Mouse (Mus musculus) yolk sac, embryonic 10.5 days (tissue): Measurements from ENCODE around the gene Dusp10.

Source experiments
- DNase-seq: peaks from one replicate; pipeline ENCODE4 v3.0.0-alpha.2; 2017; ENCODE audit warnings: low spot score

Dusp10 gene

DNA sequence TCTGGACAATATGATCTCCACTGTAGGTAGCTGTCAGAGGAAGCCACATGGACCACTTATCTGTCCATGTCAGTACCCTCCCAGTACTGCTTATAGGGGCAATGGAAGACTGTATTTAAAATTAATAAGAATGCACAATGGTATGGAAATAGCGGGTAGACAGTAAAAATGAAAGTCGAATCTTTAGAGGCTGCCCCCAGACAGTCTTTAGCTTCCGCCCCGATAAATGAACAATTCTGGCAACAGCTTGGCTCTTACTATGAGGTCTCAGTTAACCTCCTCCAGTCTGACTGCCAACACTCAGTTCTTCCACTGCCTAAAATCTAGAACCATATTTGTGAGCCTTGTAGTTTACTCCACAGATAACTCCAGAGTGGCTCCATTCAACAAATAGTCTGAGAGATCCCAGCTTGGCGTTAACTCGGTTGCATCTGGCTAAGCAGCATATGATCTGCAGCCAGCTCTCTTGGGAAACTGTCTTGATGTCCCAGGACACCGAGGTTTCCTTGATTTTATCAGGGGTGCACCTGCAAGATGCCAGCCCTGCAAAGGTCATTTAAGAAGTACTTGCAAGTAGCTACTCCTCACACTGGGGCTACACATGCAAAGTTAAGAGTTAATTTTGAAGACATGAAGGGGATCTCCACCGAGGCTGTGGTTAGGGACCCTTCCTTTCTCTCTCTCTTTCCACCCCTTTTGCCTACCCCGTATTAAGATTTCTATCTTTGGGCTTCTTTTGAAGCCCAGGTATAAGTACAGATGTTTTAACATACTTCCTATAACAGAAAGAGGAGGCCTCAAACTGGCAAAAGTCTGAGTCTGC lies 88.0 kb downstream of the Dusp10 start:
- DNase-seq = no peak

DNA sequence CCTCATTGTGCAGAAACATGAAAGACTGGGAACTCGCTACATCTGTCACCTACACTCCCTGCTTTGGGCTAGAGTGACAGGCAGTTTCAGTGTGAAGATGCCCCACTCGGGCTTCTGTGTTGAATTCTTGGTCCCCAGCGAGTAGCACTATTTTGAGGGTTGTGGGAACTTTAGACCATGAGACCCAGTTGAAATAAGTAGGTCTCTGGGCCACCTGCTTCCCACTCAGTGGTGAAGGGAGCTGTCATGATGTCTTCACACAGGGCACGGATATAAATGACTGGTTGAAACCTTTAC lies 88.6 kb downstream of the Dusp10 start:
- DNase-seq = no peak

GRCm38 (mm10) chr1:184106832-184107231 lies 93.7 kb downstream of the Dusp10 start:
- no peak for DNase-seq

DNA sequence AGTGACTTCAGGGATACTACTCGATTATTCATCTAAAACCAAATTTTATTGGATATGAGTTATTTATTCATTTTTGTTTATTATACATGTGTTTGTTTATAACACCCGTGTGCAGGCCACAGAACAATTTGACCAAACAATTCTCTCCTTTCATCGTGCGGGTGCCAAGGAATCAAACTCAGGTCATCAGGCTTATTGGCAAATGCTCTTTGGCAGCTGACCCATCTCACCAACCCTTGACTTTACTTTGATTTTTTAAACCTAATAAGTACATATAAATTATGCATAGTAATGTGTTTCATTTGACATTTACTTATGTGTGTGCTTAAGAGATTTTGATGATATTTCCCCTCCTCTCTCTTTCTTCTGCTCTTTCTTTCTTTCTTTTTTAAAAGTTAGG lies 94.3 kb downstream of the Dusp10 start:
- DNase-seq = no peak

- DNase-seq = no peak
Measured at GRCm38 (mm10) chr1:184108254-184108653, 95.2 kb downstream of the Dusp10 start.

DNA sequence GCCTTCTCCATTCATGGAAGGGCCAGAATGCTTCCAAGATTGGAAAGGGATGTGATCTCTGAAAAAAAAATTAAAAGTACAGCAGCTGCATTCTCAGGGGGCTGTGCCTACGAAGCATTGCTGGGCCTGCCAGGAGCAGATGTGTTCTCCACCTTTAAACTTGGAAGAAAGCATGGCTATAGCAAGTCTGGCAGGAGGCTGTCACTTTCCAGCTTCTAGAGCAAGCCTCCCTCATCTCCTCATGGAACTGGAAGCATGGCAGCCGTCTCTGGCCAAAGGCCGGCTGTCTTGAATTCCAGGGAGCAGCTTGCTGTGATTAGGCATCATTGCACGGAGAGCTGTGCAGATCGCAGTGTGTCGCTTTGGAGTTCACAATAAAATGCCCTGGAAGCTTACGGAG lies 104.5 kb downstream of the Dusp10 start:
- DNase-seq = no peak

GRCm38 (mm10) chr1:184117991-184118390 lies 104.9 kb downstream of the Dusp10 start:
- no peak for DNase-seq

DNA sequence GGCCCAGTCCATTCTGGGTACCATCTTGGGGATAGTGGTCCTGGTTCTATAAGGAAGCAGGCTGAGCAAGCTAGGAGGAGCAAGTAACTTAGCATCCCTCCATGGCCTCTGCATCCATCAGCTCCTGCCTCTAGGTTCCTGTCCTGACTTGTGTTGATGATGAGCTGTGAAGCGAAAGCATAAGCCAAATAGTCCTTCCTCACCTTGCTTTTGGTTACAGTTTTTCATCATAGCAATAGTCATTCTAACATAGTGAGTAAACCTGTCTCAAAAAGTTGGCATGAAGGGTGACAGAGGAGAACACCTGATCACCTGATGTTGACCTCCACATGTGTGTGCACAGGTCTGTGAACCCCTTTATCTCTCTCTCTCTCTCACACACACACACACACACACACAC lies 105.5 kb downstream of the Dusp10 start:
- no peak for DNase-seq
